Mouse (Mus musculus) v-Abl transformed pro-B cells (cell line): ENCODE data around the gene Atp13a4.

Source experiments
- in situ Hi-C, 2 experiments: fragments of 400-800 bp; cut with MboI; formaldehyde crosslinking; loops; one replicate each; pipeline ENCODE4 v1.15.1; 2025; ENCODE audit not compliant: unreplicated experiment in 2 of 2

Gene Atp13a4

GRCm38 (mm10) chr16:29481439-29481838 is 63.2 kb downstream of the Atp13a4 start:
- in situ Hi-C loops = no loop called here

DNA sequence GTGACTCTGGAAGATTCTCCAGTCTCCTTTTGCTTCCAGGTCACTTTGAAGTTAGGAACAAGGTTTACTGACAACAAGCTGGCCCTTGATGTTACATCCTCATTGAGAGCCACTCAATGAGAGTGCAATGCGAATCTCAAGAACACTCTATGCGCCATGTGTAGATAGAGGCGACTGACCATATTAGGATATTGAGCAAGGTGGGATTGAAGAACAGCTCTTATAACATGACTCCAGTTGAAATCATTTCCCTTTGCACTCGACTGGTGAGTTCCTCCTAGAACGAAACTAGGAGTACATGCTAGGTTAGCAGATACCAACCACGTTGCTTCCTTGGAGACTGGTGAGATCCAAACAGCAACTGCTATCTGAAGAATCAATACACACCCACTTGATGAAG is 64.3 kb downstream of the Atp13a4 start:
- in situ Hi-C loops = no loop called here

GRCm38 (mm10) chr16:29463798-29464197 is 80.9 kb downstream of the Atp13a4 start:
- in situ Hi-C loops = no loop called here

DNA sequence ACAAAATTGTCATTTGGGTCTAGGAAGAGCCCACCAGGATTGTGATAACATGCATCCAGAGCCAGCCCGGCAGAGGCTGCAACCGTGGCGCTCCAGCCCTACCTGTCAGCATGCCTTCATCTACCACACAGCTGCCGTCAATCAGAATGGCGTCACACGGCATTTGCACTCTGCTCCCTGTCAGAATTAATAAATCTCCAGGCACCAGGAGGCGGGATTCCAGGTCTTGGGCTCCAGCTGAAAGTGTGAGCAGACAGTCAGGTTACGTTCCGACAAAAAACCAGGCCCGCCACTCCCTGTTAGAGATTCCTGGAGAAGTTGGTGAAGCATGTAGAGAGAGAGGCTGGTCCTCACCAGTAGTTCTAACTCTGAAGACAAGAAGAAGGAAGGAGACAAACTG is 85.3 kb downstream of the Atp13a4 start:
- in situ Hi-C loops = no loop called here

DNA sequence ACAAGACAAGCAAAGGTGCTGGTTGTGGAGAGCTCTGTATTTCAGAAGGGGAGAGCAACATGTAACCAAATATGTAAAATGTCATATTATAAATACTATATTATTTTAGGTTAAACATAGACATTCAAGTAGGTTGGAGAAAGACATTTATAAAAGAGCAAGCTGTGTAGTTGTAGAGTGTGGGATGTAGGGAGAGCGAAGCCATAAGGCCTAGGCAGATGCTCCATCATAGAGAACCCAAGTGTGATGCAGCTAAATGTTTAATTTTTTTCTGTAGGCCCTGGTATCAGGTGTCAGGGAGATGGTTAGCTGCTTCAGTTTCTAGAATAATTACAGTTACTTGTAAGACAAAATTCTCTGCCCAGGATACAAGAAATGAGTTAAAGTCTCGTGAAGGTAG is 87.8 kb downstream of the Atp13a4 start:
- in situ Hi-C loops = no loop called here

GRCm38 (mm10) chr16:29453282-29453681 is 91.4 kb downstream of the Atp13a4 start:
- in situ Hi-C loops = no loop called here

DNA sequence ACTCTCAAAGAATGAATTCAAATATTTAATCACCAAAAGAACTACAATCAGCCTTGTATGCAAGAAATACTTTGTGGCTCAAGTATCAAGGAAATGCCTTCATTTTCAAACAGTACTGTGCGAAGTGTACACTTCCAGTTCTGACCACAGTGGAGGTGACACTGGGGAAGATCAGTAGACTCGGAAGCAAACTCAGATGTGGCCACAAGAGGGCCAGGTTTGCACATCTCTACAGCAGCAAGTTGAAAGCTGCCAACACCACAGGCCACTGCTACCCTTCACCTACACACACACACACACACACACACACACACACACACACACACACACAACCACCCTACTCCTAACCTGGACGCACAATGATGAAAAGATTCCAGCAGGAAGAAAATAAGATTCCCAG is 93.0 kb downstream of the Atp13a4 start:
- in situ Hi-C loops = no loop called here

DNA sequence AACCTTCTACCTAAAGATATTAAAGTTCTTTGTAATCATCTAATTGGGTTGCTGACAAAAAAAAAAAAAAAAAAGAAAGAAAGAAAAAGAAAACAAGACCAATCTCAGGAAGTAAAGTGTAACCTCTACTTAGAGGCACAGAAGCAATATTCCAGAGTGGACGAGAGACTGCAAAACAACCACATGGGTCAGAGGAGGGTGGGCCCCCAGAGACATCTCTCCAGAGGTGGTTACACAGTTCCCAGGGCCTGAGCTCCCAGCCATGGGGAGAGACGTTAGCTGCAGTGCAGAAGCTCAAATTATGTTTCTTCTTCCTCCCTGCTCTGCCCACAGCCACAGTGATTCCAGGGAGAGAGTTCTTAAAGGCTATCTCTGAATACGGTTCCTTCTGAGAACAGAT is 102.5 kb downstream of the Atp13a4 start:
- in situ Hi-C loops = no loop called here

GRCm38 (mm10) chr16:29441405-29441985 is 103.2 kb downstream of the Atp13a4 start:
- in situ Hi-C loops = no loop called here

DNA sequence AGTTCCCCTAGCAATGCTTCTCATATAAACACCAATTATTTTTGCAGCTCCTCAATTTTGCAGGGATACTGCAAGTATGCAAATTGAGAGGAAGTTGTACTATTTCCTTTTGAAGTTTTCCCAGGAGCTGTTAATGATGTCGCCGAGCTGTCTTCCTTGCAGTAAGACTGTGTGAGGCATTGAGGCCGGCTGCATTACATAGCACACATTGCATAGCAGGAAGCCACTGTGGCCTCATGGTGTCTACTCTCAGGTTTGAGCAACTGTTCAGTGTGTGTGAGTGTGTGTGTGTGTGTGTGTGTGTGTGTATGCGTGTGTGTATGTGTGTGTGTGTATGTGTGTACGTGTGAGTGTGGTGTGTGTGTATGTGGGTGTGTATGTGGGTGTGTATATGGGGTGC is 106.6 kb downstream of the Atp13a4 start:
- in situ Hi-C loops = no loop called here

- in situ Hi-C loops = no loop called here
Observed at GRCm38 (mm10) chr16:29435746-29436145, 108.9 kb downstream of the Atp13a4 start.

DNA sequence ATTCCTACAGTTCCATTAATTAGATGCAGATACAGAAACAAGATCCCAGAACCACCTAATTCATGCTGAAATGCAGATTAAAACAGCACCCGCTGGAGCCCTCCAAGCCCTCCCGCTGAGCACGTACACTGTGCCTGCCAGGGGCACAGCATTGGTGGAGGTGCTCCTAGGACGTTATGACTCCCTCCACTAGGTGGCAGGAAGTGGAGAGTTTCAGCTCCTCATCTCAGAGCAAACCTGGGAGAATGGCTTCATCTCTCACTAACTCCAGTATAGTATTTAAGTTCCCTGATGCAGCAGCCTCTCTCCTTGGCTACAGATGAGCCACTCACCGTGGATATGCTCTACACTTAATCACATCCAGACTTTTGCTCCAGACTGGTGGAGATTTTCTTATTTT is 110.0 kb downstream of the Atp13a4 start:
- in situ Hi-C loops = no loop called here

GRCm38 (mm10) chr16:29414822-29415221 is 129.8 kb downstream of the Atp13a4 start:
- in situ Hi-C loops = no loop called here

- in situ Hi-C loops = no loop called here
Observed at GRCm38 (mm10) chr16:29407319-29407718, 137.3 kb downstream of the Atp13a4 start.

- in situ Hi-C loops = no loop called here
Observed at GRCm38 (mm10) chr16:29399079-29399478, 145.6 kb downstream of the Atp13a4 start.

DNA sequence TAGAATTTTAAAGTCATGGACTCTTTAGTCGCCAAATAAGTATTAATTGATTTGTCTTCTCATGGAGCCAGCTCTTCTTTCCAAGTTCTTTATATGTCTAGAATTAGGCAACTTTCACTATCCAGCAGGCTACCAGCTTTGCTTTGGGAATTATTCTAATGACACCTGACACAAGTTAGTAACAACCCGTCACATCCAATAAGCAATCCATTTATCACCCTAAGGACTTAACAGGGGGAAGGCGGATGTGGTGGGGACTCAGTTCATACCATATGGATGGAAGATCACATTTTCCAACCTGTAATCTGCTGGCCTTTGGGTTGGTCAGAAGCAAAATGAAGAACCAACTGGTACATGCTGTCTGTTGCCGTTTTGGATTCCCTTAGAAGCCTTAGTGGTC is 159.9 kb downstream of the Atp13a4 start:
- in situ Hi-C loops = no loop called here

GRCm38 (mm10) chr16:29378458-29378857 is 166.2 kb downstream of the Atp13a4 start, which contains the start of gene Atp13a5:
TSS of gene Atp13a5 (minus strand) at chr16:29378732.
- in situ Hi-C loops = no loop called here

GRCm38 (mm10) chr16:29374636-29375035 is 170.0 kb downstream of the Atp13a4 start:
- in situ Hi-C loops = no loop called here
